Mouse (Mus musculus) CH12.LX (cell line): ENCODE results near the gene Lmbrd2.

Experiments
- CTCF ChIP-seq, 2 experiments: IDR thresholded peaks in 1 of 2; conservative IDR thresholded peaks in 1 of 2; 2 replicates each; pipeline ENCODE4 v1.5.1; 2011 to 2012; ENCODE audit warnings: low read depth in 2 of 2, low read length in 2 of 2, improper control_type of control experiment in 1 of 2, inconsistent platforms in 1 of 2, mild to moderate bottlenecking in 1 of 2, moderate library complexity in 1 of 2
- EP300 ChIP-seq: IDR thresholded peaks from 2 replicates; pipeline ENCODE4 v1.6.1; 2011; ENCODE audit warnings: low read length, improper control_type of control experiment
- HCFC1 ChIP-seq: IDR thresholded peaks from 2 replicates; pipeline ENCODE4 v1.6.1; 2012; ENCODE audit warnings: low read depth, mild to moderate bottlenecking, inconsistent platforms, low read length, improper control_type of control experiment
- JUND ChIP-seq: conservative IDR thresholded peaks from 2 replicates; pipeline ENCODE4 v1.6.1; 2011; ENCODE audit warnings: low read depth, low read length, improper control_type of control experiment
- MXI1 ChIP-seq: IDR thresholded peaks from 2 replicates; pipeline ENCODE4 v1.6.1; 2011; ENCODE audit warnings: mild to moderate bottlenecking, low read depth, low read length, improper control_type of control experiment
- NELFE ChIP-seq: IDR thresholded peaks from 2 replicates; pipeline ENCODE4 v1.6.1; 2011; ENCODE audit warnings: low read depth, low read length, improper control_type of control experiment
- PAX5 ChIP-seq: IDR thresholded peaks from 2 replicates; pipeline ENCODE4 v1.6.1; 2012; ENCODE audit warnings: low read length, inconsistent platforms, mixed read lengths
- POLR2A ChIP-seq: IDR thresholded peaks from 2 replicates; pipeline ENCODE4 v1.6.1; 2011; ENCODE audit warnings: low read depth, mild to moderate bottlenecking, improper control_type of control experiment, low read length
- POLR2AphosphoS2 ChIP-seq: IDR thresholded peaks from 2 replicates; pipeline ENCODE4 v1.6.1; 2011; ENCODE audit warnings: low read depth, low read length, improper control_type of control experiment
- SMC3 ChIP-seq: IDR thresholded peaks from 2 replicates; pipeline ENCODE4 v1.6.1; 2011; ENCODE audit warnings: low read depth, low read length, improper control_type of control experiment
- ZNF384 ChIP-seq: IDR thresholded peaks from 2 replicates; pipeline ENCODE4 v1.6.1; 2012; ENCODE audit warnings: low read depth, low read length, improper control_type of control experiment, inconsistent platforms

GRCm38 (mm10) chr15:9118852-9119251 is 21.5 kb upstream of the Lmbrd2 start:
- TF ChIP-seq POLR2A (no peak), CTCF (conservative IDR thresholded peaks at IDR 0.05 in 1 of 2, IDR thresholded peaks at IDR 0.05 in 1 of 2; ENCODE audit: low read depth in 2 of 2, low read length in 2 of 2) (no peak), EP300 (no peak), HCFC1 (no peak), SMC3 (no peak), PAX5 (no peak), JUND (no peak), ZNF384 (no peak), NELFE (no peak), POLR2AphosphoS2 (no peak), MXI1 (no peak)
